Mouse (Mus musculus) kidney, embryonic 15.5 days (tissue): ENCODE measurements around the gene Fabp3. TPM values are rescaled to one million over a fixed set of nuclear protein-coding genes. Genes with fewer than 3 reads are reported as not detected.
A peak's percentile ranks its signal among the peaks of the same experiment; 100 is the strongest.

Source experiments
- ATAC-seq: fragments of 200-750 bp; cut with Nextera tagmentation; replicated peaks from 2 replicates; pipeline ENCODE4 v1.8.0; 2017; ENCODE audit warnings: moderate TSS enrichment; ENCODE audit not compliant: low FRiP score
- H3K27ac ChIP-seq: fragments of 300-500 bp; sonication (generic); 2 replicates; pipeline ENCODE4 v1.5.1; 2015; ENCODE audit warnings: mild to moderate bottlenecking, inconsistent platforms
- H3K27me3 ChIP-seq: fragments of 300-500 bp; sonication (generic); 2 replicates; pipeline ENCODE4 v1.6.1; 2015; ENCODE audit warnings: inconsistent platforms
- H3K36me3 ChIP-seq: fragments of 300-500 bp; sonication (generic); 2 replicates; pipeline ENCODE4 v1.6.1; 2015; ENCODE audit warnings: inconsistent platforms
- H3K4me1 ChIP-seq: fragments of 300-500 bp; sonication (generic); 2 replicates; pipeline ENCODE4 v1.6.1; 2015; ENCODE audit warnings: inconsistent platforms
- H3K4me2 ChIP-seq: fragments of 300-500 bp; sonication (generic); 2 replicates; pipeline ENCODE4 v1.6.1; 2015; ENCODE audit warnings: moderate library complexity, mild to moderate bottlenecking, inconsistent platforms
- H3K4me3 ChIP-seq: fragments of 300-500 bp; sonication (generic); replicated peaks from 2 replicates; pipeline ENCODE4 v1.5.1; 2015; ENCODE audit warnings: mild to moderate bottlenecking, inconsistent platforms
- H3K9ac ChIP-seq: fragments of 300-500 bp; sonication (generic); 2 replicates; pipeline ENCODE4 v1.6.1; 2015; ENCODE audit warnings: mild to moderate bottlenecking, inconsistent platforms
- H3K9me3 ChIP-seq: fragments of 300-500 bp; sonication (generic); replicated peaks from 2 replicates; pipeline ENCODE4 v1.6.1; 2016; ENCODE audit warnings: inconsistent platforms
- WGBS: fragments of 180-500 bp; shearing (Covaris S2); methylation state at CpG from one replicate; pipeline ENCODE4 v1.1.7; 2015; ENCODE audit warnings: mixed read lengths; 5-methylcytosine and 5-hydroxymethylcytosine counted together
- polyA plus RNA-seq: library from polyadenylated mRNA; unstranded; fragments of >200 nt; fragmentation: Nextera tagmentation; extraction: Ambion mirVana; gene quantifications from 2 replicates; pipeline ENCODE4 v1.2.1, GENCODE M21; 2015

Fabp3 gene
- polyA plus RNA-seq, result 70.7 and 81.3 TPM in 2 replicates

- H3K36me3 ChIP-seq, result no peaks in the 10 kb centered on the region; the same call in 1 of the 2 replicates
- no peaks in the 10 kb centered on the region for H3K9me3 ChIP-seq
- peak within 1 kb of the TSS; percentile 50 for H3K4me3 ChIP-seq
- H3K27me3 ChIP-seq, result peaks cover 62% of the 10 kb centered on the region
- peak within 1 kb of the TSS; percentile 77 for H3K27ac ChIP-seq
- under 1% methylated on average over 52 of the region's 52 CpGs for WGBS
- peak within 1 kb of the TSS; percentile 96 for H3K4me2 ChIP-seq
- H3K4me1 ChIP-seq, result peaks cover 28% of the 10 kb centered on the region
- peak; percentile 55 for ATAC-seq
- peak within 1 kb of the TSS; percentile 47 for H3K9ac ChIP-seq
Measured at GRCm38 (mm10) chr4:130308231-130309081, at the start of gene Fabp3, which contains the start of gene Gm10570. Gene Fabp3 (plus strand): TSS chr4:130308595. Gene Gm10570 (minus strand): TSS chr4:130308674.

GRCm38 (mm10) chr4:130260406-130260805 lies 48.0 kb upstream of the Fabp3 start:
- Histone ChIP-seq H3K9me3 (no peaks in the 10 kb centered on the region), H3K4me2 (no peak overlapping the region), H3K27me3 (peaks cover 22% of the 10 kb centered on the region), H3K9ac (no peak overlapping the region), H3K27ac (no peak overlapping the region), H3K4me3 (no peak overlapping the region), H3K36me3 (peaks cover 10% of the 10 kb centered on the region; the same call in 1 of the 2 replicates), H3K4me1 (peaks cover 20% of the 10 kb centered on the region)
- WGBS, result 38% methylated on average over 5 of the region's 5 CpGs
- ATAC-seq, result no peak

- peak; percentile 79 for ATAC-seq
- H3K27me3 ChIP-seq, result peaks cover 24% of the 10 kb centered on the region
- H3K27ac ChIP-seq, result peak overlapping the region; percentile 48
- H3K9me3 ChIP-seq, result no peaks in the 10 kb centered on the region
- 21% methylated on average over 11 of the region's 11 CpGs for WGBS
- no peak overlapping the region for H3K4me3 ChIP-seq
- peak overlapping the region; percentile 46 for H3K4me2 ChIP-seq
- peaks cover 31% of the 10 kb centered on the region for H3K4me1 ChIP-seq
- H3K9ac ChIP-seq, result no peak overlapping the region
- H3K36me3 ChIP-seq, result peaks cover 8% of the 10 kb centered on the region; the same call in 1 of the 2 replicates
Measured at GRCm38 (mm10) chr4:130264131-130264530, 44.3 kb upstream of the Fabp3 start.

- peak; percentile 50 for ATAC-seq
- peaks cover 31% of the 10 kb centered on the region for H3K4me1 ChIP-seq
- H3K4me3 ChIP-seq, result no peak overlapping the region
- 24% methylated on average over 24 of the region's 24 CpGs for WGBS
- H3K36me3 ChIP-seq, result peaks cover 8% of the 10 kb centered on the region; the same call in 1 of the 2 replicates
- H3K9me3 ChIP-seq, result no peaks in the 10 kb centered on the region
- peak overlapping the region; percentile 46 for H3K4me2 ChIP-seq
- H3K27ac ChIP-seq, result no peak overlapping the region
- peaks cover 24% of the 10 kb centered on the region for H3K27me3 ChIP-seq
- H3K9ac ChIP-seq, result no peak overlapping the region
Measured at GRCm38 (mm10) chr4:130264698-130265349, 43.6 kb upstream of the Fabp3 start.

GRCm38 (mm10) chr4:130266601-130267000 lies 41.8 kb upstream of the Fabp3 start:
- WGBS, result 57% methylated on average over 9 of the region's 9 CpGs
- Histone ChIP-seq H3K36me3 (peaks cover 8% of the 10 kb centered on the region; the same call in 1 of the 2 replicates), H3K4me3 (no peak overlapping the region), H3K27me3 (peaks cover 26% of the 10 kb centered on the region), H3K4me1 (peaks cover 31% of the 10 kb centered on the region), H3K9me3 (no peaks in the 10 kb centered on the region), H3K4me2 (peak overlapping the region; percentile 31; the same call in 1 of the 2 replicates), H3K9ac (no peak overlapping the region), H3K27ac (no peak overlapping the region)
- ATAC-seq, result no peak

- Histone ChIP-seq H3K27me3 (peaks cover 29% of the 10 kb centered on the region), H3K4me2 (no peak overlapping the region; the same call in 1 of the 2 replicates), H3K9me3 (no peaks in the 10 kb centered on the region), H3K36me3 (peaks cover 8% of the 10 kb centered on the region; the same call in 1 of the 2 replicates), H3K27ac (no peak overlapping the region), H3K4me3 (no peak overlapping the region), H3K9ac (no peak overlapping the region), H3K4me1 (peaks cover 31% of the 10 kb centered on the region)
- WGBS, result 77% methylated on average over 7 of the region's 7 CpGs
- 0 out of 2 replicates have a peak, but pooled peaks have one; percentile 44 for ATAC-seq
Measured at GRCm38 (mm10) chr4:130267069-130267468, 41.3 kb upstream of the Fabp3 start.

- H3K9me3 ChIP-seq, result no peaks in the 10 kb centered on the region
- H3K27me3 ChIP-seq, result peaks cover 33% of the 10 kb centered on the region
- H3K4me3 ChIP-seq, result no peak overlapping the region
- H3K9ac ChIP-seq, result no peak overlapping the region
- H3K4me1 ChIP-seq, result peaks cover 31% of the 10 kb centered on the region
- H3K27ac ChIP-seq, result no peak overlapping the region
- 86% methylated on average over 10 of the region's 10 CpGs for WGBS
- H3K4me2 ChIP-seq, result no peak overlapping the region
- H3K36me3 ChIP-seq, result no peaks in the 10 kb centered on the region
- ATAC-seq, result no peak
Measured at GRCm38 (mm10) chr4:130268736-130269135, 39.7 kb upstream of the Fabp3 start.

GRCm38 (mm10) chr4:130270089-130270488 lies 38.3 kb upstream of the Fabp3 start:
- H3K9me3 ChIP-seq, result no peaks in the 10 kb centered on the region
- 81% methylated on average over 8 of the region's 8 CpGs for WGBS
- ATAC-seq, result no peak

GRCm38 (mm10) chr4:130270611-130271347 lies 37.6 kb upstream of the Fabp3 start:
- peaks cover 37% of the 10 kb centered on the region for H3K27me3 ChIP-seq
- peaks cover 37% of the 10 kb centered on the region for H3K4me1 ChIP-seq
- no peak overlapping the region for H3K9ac ChIP-seq
- H3K27ac ChIP-seq, result no peak overlapping the region
- WGBS, result 83% methylated on average over 6 of the region's 6 CpGs
- H3K36me3 ChIP-seq, result no peaks in the 10 kb centered on the region
- no peak overlapping the region for H3K4me3 ChIP-seq
- no peaks in the 10 kb centered on the region for H3K9me3 ChIP-seq
- ATAC-seq, result no peak
- H3K4me2 ChIP-seq, result no peak overlapping the region

More at GRCm38 (mm10) chr4:130270089-130270488, 38.3 kb upstream of the Fabp3 start:
- Histone ChIP-seq H3K4me3 (no peak overlapping the region), H3K36me3 (no peaks in the 10 kb centered on the region), H3K9ac (no peak overlapping the region), H3K4me1 (peaks cover 31% of the 10 kb centered on the region), H3K4me2 (no peak overlapping the region), H3K27ac (no peak overlapping the region), H3K27me3 (peaks cover 32% of the 10 kb centered on the region)

GRCm38 (mm10) chr4:130273698-130274345 lies 34.6 kb upstream of the Fabp3 start:
- no peaks in the 10 kb centered on the region for H3K9me3 ChIP-seq
- peak overlapping the region; percentile 64 for H3K4me3 ChIP-seq
- H3K27me3 ChIP-seq, result peaks cover 59% of the 10 kb centered on the region
- peaks cover 27% of the 10 kb centered on the region for H3K4me1 ChIP-seq
- H3K27ac ChIP-seq, result peak overlapping the region; percentile 49
- ATAC-seq, result peak; percentile 16; the same call in 1 of the 2 replicates
- no peaks in the 10 kb centered on the region for H3K36me3 ChIP-seq
- WGBS, result 12% methylated on average over 11 of the region's 12 CpGs
- peak overlapping the region; percentile 55; the same call in 1 of the 2 replicates for H3K9ac ChIP-seq
- H3K4me2 ChIP-seq, result peak overlapping the region; percentile 98
